Mouse (Mus musculus) adrenal gland, adult 18-20 months (tissue): Measurements from ENCODE around the gene Atxn1. TPM values are rescaled to one million over a fixed set of nuclear protein-coding genes. Genes with fewer than 3 reads are reported as not detected.

ENCODE experiments used
- DNase-seq, 2 experiments: peaks; one replicate each; pipeline ENCODE4 v3.0.0; 2021 to 2022; ENCODE audit warnings: low spot score in 2 of 2
- total RNA-seq, 2 experiments: library from RNA; stranded (reverse); gene quantifications; 1 replicate in 1 of 2; 2 replicates in 1 of 2; pipeline ENCODE4 v1.2.3; 2021

Gene Atxn1
- total RNA-seq, 2 experiments from 2014 or later, result 27.4 to 30.4 TPM

DNA sequence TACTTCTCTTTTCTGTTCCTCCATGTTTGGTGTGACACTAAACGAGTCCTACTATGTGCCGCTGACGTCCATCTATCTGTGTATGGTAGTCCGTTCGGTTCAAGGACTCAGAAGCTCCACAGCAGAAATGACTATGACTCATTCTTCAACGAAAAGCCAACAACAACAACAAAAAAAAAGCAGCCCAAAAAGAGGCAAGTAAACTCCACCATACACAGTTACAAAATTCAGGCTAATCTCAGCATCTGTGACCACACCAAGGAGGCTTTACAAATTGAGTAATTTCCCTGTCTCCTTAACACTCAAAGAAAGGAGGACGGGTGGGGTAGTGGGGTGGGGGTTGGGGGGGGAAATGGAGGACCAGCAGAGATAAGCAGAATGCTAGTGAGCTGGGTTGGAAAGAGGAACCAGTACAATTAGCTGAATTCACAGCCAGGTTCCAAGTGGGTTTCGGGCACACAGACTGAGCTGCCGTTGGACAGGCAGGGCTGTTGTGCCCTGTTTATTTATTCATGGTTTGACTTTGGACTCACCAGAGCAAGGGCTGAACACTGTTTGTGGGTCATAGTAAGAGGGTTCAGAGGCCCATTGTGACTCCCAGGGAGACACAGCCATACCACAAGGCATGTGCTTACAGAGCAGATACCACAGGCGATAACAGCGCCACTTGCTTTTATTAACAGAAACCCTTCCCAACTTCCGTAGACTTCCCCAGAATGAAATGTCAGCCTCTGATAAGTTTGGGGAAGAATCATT, 61.1 kb downstream of the Atxn1 start:
- peak in 1 of 2 experiments; percentile 12 for DNase-seq

DNA sequence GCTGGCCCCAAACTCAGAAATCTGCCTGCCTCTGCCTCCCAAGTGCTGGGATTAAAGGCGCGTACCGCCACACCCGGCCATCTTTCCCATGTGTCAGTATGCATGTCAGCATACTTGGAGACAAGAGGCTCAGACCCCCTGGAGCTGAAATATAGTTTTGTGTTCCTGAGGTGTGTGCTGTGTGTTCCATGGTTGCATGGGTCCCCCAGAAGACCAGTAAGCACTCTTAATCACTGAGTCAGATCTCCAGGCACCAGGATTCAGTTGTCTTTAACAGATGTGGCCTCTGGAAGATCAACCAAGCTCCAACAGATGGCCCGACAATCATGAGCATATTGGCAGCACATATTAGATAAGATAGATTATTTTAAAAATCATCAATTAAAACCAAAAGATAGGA, 62.4 kb downstream of the Atxn1 start:
- DNase-seq, result no peak

DNA sequence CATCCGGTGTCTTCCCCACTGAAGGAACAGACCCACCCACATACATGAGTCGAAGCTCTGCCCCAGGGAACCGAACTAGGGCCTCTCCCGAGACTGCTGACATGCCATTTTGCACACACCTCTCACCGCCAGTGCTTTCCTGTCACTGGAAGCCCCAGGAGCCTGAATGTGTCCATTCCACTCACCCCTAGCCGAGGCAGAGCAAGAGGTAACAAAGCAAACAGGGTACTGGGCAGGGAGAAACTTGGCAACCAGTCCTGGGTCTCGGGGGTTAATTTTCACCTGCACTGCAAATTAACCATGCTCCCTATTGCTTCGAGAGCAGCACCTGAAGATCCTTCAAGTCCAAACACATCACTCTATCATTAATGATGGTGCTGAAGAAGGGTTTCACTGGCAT, 64.0 kb downstream of the Atxn1 start:
- no peak for DNase-seq

DNA sequence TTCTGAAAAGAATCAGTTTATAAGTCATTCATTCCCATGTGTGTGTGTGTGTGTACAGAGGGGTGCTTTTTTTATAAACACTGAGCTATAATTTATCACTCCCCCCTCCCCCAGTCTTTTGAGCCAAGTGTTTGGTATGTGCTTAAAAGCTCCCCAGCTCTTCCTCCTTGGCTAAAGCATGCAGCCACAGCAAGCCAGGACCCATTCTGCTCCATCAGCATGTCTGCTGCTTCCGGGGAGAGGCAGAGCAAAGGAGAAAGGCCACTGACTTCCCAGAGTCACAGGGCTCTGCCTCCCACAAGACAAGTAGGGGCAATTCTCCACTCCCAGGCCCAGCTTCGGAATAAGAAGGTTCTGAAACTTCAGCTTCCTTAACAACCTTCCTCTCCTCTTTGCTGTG, 67.2 kb downstream of the Atxn1 start:
- no peak for DNase-seq

DNA sequence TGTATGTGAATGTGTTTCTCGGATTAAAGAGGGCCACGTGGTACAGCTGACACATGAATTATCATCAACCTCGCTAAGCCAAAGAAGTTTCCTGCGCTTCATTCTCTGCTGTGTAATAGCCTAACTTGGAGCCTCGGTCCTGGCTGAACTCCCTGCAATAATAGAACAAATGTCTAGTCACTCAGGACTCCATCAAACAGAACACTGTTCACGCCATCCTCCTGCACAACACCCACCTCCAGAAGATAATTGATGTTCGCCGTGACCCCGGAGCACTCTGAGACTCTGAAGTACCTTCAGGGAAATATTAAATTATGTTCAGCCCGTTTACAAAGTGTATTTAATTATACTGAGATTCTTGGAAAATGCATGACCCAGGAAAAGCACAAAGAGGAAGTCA, 70.0 kb downstream of the Atxn1 start:
- no peak for DNase-seq

DNA sequence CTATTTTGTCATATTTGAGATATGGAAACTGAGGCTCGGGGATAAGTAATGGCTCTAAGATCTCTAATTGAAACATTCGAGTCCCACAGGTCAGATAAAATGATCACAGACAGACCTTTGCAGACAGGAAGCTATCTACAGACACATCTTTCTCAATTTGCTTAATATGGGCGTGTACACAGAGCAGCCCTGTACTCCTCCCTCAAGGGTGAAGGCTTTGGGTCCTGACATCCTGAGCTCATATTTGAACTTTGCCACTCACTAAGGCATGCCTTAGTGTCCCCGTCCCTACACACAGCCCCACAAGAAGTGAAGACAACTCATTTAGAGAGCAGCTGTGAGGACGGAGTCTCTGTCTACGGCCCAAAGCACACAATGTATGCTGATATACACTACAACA, 70.6 kb downstream of the Atxn1 start:
- no peak for DNase-seq

DNA sequence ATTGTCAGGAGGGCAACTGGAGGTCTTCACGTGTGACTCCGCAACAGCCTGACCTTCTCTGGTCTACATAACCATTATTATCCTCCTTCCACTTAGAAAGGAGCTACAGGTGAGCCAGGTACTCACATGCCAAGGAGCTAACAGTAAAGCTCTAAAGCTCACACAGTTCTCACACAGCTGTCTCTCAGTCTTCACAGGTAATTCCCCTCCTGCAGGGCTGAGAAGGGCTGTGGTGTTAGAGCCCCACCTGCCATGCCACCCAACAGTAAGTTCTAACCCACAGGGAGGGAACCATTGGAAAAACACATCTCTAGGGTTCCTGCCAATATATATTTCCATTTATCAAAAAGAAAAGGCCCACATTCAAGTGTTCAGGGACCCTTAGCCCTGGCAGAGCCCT, 73.7 kb downstream of the Atxn1 start:
- no peak for DNase-seq

DNA sequence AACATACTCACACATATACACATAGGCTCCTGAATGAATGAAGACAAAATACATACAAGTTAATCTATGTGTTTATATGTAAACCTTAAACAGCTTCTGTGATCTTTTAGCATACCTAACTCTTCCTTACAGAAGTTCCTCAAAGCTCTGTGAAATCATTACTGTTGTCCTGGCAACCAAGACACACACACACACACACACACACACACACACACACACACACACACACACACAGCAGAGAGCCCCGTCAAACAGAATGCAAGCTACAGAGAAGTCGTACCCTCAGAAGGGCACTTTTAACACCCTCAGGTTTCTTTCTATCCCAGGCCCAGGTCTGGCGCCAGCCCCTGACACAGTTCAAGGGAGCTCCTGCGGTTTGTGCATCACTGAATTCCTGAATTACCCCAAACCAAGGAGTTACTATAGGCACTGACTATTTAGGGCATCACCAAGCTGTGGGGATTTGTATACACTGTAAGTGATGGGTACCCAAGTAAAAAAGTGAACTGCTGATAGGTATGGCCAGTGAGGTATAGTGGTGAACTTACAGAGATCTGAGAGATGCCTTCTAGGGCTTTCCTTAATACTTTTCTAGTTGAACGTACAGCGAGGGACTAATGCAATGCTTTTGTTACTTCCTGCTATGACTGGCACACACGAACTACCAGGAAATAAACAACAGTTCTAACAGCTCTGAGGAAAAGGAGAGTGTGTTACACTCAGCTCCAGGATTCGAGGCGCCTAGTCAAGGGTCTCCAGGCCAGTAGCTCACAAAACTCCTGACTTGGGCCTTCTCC, 75.7 kb downstream of the Atxn1 start:
- no peak for DNase-seq

DNA sequence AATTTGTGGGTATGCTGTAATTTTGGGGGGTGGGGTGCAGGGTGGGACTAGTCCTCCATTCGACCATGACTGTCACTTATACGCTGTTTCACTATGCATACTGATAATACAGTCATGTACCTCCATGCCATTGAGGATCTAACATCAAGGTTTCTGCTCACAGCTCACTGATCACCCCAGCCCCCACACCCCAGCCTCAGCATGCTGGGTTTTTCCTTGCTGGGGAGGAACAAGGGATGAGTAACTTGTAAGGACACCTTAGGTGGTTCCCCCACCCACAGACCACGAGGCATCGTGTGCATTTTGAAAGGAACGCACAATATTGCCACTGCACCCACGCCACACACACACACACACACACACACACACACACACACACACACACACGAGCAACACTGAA, 79.9 kb downstream of the Atxn1 start:
- no peak for DNase-seq

DNA sequence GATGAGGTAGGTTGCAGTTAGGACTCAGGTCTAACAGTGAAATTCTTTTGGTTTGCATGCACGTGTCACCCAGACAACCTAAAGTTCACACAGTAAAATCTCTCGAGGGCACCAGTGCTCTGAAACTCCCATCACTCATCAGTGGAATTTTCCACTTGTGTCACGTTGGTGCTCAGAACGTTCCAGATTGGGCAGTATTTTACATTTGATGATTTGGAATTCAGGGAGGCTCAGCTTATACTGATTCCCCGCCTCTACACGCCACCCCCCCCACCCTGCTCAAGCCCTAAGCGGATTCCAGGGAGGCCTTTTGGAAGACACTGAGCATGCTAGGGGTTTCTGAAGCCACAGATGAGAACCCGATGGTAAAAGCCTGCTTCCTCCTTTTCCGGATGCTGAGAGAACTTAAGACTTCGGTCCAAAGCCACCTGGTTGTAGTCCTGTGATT, 81.0 kb downstream of the Atxn1 start:
- DNase-seq, result no peak

DNA sequence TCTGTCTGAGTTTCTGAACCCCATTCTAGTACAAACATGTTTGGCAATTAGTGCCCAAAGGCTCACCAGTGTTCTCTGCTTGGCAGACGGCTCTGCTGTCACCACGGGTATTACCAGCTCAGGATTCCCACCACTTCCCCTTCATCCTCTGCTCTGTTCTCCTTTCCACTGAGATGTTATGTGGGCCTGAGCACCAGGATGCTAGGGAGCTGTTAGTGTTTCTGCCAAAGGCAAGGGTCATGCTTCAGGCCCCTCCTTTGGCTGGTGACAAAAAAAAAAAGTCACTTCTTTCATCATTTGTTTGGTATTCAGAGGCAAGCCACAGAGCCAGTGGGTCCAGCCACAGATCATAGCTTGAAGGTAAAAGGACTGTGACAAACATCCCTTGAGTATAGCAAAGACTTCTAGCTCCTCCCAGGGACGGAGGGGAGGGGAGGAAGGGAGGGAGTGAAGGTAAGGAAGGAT, 81.8 kb downstream of the Atxn1 start:
- no peak for DNase-seq

DNA sequence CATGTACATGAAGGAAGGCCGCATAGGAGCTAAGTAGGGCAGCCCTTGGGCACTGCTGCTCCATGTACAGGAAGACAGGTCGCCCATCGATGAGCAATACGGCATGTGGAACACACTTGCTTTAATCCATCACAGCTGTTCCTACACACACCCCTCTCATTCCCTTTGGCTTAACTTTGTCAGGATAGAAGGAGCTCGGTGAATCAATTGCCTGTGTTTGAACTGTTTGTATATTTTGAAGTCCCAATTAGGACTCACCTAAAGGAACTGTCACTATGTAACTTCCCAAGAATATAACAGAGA, 84.3 kb downstream of the Atxn1 start:
- no peak for DNase-seq

DNA sequence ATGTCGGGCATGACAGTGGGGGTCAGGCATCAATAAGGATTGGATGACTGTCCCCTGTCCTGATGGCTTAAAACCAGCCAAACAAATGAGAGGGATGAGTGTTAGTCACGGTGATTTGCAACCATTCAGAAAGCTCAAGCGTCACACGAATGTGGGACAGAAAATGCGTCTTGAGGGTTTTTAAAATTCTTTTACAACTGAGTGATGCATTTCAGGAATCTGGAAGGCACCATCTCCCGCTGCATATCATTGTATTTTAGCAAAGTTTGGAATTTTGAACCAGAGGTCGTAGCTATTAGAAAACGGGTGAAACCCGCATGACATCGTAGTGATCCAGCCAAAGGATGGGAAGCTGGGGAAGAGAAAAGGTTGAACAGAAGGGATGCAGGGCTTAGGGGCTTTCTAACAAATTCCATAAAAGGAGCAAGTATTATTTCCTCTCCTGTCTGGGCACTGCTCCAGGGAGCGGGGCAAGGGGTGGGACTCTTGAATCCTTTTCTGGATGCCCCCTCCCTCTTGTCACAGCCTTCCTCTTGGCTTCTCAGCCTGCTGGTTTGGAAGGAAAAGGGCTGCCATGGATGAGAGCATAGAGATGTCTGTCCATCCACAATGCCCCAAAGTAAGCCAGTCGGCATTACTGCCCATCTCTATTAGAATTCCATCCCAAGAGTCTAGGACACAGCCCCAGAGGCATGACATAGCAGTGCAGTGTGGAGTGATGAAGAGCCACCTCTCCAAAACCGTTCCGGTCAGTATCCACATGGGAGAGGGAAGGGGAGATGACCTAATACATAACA, 84.9 kb downstream of the Atxn1 start:
- no peak for DNase-seq

DNA sequence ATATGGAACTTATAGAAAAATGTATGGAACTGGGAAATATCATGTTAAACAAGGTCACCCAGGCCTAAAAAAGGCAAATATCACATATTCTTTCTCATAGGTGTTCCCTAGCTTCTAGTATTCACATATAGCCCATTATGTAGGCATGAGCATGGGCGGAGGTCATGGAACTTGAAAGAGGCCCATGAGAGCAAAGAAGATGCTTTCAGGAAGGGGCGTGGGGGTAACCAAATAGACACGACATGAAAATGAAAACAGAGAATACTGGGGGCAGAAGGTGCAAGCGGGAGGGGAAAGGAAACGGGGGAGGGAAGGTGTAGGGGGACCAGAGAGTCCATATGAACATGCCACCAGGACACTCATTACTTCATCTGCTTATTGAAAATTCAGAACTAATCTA, 87.9 kb downstream of the Atxn1 start:
- no peak for DNase-seq

DNA sequence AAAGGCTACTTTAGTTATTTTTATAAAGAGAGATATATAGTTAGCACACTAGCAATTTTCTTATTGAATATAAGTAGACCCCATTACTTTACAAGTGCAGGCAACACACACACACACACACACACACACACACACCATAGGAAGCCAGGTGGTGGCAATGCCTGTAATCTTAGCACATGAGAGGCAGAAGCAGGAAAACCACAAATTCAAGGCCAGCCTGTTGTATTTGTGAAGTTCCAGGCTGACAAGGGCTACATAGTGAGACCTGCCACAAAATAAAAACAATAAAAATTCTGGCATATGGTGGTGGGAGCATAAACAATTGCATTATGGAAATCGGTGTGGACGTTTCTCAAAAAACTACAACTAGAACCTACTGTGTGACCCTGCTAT, 88.4 kb downstream of the Atxn1 start:
- no peak for DNase-seq

DNA sequence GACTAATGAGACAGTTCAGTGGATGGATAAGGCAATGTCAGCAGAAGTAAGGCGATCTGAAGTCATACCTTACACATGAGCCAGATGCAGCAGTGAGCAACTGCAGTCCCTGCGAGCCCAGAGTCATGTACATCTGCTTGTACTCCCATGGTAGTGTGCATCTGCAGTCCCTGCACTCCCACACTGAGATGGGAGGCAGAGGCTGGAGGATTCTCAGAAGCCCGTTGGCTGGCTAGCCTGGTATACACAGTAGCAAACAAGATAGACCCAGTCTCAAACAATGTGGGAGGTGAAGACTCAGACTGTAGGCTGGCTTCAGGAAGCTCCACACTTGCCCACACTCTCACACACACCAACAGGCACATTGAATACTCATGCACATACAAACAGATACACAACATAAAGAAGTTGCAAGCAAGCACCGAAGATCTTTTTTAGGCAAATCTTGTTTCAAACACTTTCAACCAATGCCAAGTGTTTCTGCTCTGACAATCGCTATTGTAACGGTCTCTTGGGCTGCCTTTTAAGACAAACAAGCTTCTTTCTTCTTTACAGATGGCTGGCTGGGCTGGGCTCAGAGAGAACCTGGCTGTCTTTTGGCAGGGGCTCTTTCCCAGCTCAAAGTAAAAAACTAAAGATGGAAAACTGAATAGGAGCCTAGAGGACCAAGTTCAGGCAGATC, 89.0 kb downstream of the Atxn1 start:
- no peak for DNase-seq

DNA sequence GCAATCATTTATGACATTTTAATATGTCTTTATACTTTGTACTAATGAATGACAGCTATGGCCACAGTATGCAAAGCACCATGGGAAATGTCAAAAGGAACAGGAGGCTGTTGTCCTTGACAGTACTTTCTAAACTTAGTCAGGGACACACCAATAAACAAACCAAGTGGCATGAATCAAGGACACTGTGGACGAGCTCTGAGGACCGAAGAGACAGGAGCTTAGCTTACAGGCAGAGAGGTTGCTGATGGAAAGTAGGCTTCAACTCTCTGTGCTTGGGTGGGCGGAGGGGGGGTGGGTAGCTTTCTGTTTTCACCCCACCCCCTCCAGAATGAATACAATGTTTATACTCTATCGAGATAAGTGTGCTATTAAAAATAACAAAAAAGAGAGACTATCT, 90.6 kb downstream of the Atxn1 start:
- no peak for DNase-seq

DNA sequence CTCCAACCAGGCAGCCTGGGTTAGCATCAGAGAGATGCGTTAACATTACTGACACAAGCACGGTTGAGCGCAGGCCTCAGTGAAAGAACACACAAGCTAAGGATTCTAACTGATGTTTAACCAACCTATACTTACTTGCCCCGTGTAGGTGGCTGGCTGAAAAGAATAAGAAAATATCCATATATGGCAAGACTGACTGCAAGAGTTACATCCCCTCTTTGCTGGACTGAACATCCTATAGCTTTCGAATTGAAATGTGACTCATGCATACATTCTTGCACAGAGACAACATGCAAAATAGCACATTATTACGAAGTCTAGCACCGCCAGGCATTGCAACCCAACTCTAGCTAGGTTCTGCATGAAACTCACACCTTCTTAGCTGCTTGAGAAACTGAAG, 91.8 kb downstream of the Atxn1 start:
- no peak for DNase-seq

DNA sequence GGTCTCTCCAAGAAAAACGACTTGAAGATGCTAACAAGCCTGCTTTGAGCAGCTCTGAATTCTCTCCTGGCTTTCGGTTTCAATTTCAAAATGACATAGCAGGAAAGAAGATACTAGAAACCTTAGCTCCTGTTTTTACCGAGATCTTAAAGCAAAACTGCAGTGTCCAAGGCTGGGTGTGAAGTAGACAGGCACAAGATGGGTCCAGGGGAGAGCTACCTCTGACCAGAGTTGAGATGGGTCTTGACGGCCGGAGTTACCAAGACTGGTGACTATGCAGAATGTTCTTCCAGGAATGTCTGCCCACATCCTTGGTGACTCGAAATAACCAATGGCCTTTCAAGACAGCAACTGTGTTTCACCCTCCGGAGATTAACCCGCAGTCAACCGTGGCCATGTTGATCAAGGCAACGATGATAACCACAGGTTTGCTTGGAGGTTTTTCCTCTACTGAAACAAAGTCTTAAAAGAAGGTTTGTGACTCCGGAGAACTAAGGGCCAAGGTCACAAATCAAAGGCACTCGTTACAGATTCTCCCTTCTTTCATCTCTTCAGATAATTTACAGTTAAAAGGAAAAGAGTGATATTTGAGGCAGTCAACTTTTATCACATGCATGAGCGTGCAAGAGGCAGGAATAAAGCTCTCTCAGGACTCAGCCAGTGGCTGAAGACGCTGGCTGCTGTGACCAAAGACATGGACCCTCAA, 92.6 kb downstream of the Atxn1 start:
- DNase-seq, result peak; percentile 42 to 63

DNA sequence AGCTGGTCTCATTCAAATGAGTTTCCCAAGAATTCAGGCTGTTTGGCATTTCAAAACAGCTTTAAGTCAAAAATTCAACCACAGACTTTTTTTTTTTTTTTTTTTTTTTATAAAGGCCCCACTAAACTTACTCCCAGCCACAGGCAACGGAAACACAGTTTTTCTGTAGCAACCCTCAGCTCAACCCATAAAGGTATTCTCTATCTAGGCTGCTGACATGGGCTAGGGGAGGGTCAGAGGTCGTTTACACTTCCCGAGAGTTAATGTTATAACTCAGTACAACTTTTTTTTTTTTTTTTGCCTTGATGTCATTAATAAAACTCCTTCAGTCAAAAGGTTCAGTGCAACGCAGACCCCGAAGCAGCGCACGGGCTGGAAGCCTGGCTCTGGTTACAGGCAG, 93.3 kb downstream of the Atxn1 start:
- DNase-seq, result no peak

DNA sequence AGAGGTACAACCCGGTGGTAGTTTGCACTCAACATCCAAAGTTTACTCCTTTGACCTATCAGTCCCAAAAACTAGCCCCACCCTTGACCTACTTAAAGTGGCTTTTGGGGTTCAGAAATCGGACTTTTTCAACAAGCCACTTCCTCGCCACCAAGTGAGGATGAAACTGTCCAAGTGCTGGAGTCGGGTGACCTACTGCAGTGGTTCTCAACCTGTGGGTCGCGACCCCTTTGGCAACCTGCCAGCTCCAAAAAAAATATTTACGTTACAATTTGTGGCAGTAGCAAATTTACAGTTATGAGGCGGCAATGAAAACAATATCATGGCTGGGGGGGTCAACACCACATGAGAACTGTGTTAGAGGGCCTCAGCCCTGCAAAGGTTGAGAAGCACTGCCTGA, 95.9 kb downstream of the Atxn1 start:
- no peak for DNase-seq
